Mouse (Mus musculus) megakaryocyte, adult 5-6 weeks (primary cell): ENCODE results near the gene Vipr1. TPM values are rescaled to one million over a fixed set of nuclear protein-coding genes. Genes with fewer than 3 reads are reported as not detected.
A peak's percentile ranks its signal among the peaks of the same experiment; 100 is the strongest.
"Not testable (repeated sequence)": the region's sequence is repeated elsewhere in the genome, so short reads cannot be mapped to it uniquely, and the experiment has no call there.

ENCODE experiments used
- ATAC-seq: 2 replicates; pipeline ENCODE4 v1.8.0; 2016; ENCODE audit warnings: mild to moderate bottlenecking, inconsistent platforms; ENCODE audit not compliant: poor library complexity, severe bottlenecking
- total RNA-seq, 2 experiments: library from RNA; stranded (forward) in 1 of 2; stranded (reverse) in 1 of 2; fragments of 153-499, 151-499 nt in 1 of 2; fragments of 221-1000, 200-1000 nt in 1 of 2; gene quantifications; 2 replicates each; pipeline versions ENCODE4 v1.2.3 to v1.2.4; 2015 to 2017

Vipr1 gene
- 0.18 and 1.3 TPM in 2 replicates for total RNA-seq (2015)
- 0.28 and 0.55 TPM in 2 replicates for total RNA-seq (2017)

DNA sequence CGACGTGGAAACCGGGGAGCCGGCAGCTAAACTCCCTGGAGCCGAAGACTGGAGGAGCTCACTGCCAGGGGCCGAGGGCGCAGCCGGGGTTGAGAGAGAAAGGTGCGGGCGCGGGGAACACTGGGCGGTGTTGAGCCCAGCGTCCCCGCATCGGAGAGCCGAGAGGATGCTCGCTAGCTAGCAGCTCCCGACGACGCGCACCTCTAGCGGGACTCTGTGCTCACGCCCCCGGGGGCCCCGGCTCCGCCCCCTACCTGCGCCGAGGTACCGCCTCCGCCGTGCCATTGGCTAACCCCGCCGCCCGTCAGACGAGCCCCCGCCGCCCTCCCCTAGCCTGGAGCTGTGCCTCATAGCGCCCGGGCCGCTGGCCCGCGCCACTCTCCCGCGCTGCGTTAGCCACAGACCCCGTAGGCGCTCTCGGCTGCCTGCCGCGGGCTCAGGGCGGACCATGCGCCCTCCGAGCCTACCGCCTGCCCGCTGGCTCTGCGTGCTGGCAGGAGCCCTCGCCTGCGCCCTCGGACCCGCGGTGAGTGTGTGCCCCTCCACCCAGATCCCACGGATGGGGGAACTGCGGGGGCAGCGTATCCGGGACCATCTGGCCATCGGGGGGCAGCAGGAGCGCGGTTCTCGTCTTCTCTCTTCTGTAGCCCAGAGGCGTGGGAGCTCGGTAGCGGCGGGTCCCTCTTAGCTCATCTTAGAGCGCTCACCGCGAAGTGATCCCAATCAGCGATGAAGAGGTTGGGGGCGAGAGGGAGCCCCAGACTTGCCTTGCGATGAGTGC lies at the start of gene Vipr1:
Gene Vipr1 (plus strand): TSS at position 316 of the 781 bp plus-strand sequence.
- peak; percentile 60 for ATAC-seq

GRCm38 (mm10) chr9:121592948-121593550 lies 49.5 kb upstream of the Vipr1 start:
- no peak for ATAC-seq

DNA sequence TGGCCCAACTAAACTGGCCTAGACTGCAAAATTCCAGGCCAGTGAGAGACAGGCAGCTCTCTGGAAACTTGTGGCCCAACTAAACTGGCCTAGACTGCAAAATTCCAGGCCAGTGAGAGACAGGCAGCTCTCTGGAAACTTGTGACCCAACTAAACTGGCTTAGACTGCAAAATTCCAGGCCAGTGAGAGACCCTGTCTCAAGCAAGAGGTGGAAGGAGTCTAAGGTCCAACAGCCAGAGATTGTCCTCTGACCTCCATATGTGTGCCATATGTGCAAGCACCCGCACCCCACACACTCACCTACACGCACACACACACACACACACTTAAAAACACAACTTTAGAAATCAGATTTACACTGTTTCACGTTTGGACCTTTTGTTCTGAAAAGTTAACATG lies 48.7 kb upstream of the Vipr1 start:
- ATAC-seq, result not testable (repeated sequence)

- ATAC-seq, result no peak
These were observed 47.7 kb upstream of the Vipr1 start for GRCm38 (mm10) chr9:121594771-121595170.

GRCm38 (mm10) chr9:121598106-121598505 lies 44.4 kb upstream of the Vipr1 start:
- no peak for ATAC-seq

- ATAC-seq, result no peak
These were observed 43.0 kb upstream of the Vipr1 start for GRCm38 (mm10) chr9:121599551-121599950.

GRCm38 (mm10) chr9:121600201-121600860 lies 42.2 kb upstream of the Vipr1 start:
- no peak for ATAC-seq

GRCm38 (mm10) chr9:121600861-121601427 lies 41.6 kb upstream of the Vipr1 start:
- no peak for ATAC-seq

DNA sequence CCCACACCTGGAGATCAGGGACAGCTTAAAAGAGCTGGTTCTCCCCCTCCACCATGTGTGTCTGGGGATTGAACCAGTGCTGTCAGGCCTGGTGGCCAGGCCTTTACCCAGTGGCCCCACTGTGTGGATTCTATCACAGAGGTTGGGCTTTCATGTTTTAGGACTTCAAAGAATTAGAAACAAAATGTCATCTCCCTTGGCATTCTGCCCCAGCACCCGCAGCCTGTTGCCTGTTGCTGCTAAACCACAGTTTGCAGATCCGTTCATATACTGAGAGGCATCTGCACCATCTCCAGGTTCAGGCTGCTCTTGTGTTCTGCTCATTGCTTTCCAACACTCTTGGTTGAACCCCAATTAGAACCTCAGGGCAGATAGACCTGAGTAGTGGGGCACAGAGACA lies 40.1 kb upstream of the Vipr1 start:
- ATAC-seq, result no peak

DNA sequence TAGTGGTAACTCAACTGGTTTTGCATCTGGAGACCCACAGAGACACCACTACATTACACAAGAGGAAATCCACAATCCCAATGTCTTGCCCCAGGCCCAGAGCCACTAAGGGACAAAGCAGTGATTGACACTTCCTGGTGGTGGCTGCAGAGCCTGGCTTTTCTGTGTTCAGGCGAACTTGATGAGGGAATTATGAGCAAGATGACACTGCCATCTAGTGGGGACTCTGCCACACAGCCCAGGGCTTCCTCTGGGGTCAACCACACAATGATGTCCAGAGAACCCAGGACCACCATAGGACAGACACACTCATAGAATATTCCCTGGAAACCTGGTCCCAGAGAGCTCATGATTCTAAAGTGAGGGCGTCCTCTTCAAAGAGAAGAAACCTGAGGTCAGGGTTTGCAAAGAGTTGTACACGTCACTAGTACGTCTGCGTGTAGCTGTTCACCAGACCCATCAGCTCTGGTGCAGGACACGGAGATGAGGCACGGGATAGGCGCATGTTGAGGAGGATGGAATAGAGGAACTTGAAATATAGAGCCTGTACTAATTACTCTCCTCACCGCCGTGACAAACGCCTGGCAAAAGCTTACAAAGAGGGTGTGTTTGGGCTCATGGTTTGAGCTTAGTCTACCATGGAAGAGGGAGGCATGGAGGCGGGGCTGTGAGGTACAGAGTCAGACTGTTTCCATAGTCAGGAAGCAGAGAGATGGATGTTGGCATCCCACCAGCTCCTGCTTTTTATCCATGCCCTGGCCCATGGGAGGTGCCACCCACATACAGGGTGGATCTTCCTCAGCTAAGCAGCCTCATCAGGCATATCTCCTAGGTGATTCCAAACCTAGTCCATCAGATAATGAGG lies 36.9 kb upstream of the Vipr1 start:
- ATAC-seq, result peak; percentile 72

DNA sequence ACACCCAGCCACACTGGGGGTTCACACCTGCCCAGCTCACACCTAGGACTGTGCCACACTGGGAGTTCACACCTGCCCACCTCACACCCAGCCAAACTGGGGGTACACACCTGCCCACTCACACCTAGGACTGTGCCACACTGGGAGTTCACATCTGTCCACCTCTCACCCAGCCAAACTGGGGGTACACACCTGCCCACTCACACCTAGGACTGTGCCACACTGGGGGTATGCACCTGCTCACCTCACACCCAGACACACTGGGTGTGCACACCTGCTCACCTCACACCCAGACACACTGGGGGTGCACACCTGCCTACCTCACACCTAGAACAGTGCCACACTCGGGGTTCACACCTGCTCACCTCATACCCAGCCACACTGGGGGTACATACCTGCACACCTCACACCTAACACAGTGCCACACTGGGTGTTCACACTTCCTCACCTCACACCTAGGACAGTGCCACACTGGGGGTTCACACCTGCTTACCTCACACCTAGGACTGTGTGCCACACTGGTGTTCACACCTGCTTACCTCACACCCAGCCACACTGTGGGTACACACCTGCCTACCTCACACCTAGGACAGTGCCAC lies 35.9 kb upstream of the Vipr1 start:
- no peak for ATAC-seq

GRCm38 (mm10) chr9:121609381-121609780 lies 33.1 kb upstream of the Vipr1 start:
- ATAC-seq, result peak; percentile 37; the same call in 1 of the 2 replicates

DNA sequence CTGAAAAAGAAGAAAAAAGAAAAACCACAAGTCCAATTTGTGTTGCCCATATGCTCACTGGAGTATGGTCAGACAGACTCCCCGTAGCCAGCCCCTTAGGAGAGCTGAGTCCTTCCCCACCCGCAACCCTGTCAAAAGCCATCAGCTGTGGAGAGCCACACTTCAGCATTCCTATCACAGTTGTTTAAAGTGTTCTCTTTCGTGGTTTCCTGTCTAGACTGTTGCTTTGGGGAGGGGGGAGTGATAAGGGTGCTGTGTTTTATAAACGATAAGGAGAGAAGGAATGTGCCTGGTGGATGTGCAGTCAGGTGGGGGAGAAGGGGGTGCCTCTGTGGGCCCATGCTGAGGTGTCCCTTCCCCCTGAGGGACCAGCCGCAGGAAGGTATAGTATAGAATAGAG lies 29.3 kb upstream of the Vipr1 start:
- ATAC-seq, result no peak

GRCm38 (mm10) chr9:121614241-121614757 lies 28.2 kb upstream of the Vipr1 start:
- ATAC-seq, result no peak

DNA sequence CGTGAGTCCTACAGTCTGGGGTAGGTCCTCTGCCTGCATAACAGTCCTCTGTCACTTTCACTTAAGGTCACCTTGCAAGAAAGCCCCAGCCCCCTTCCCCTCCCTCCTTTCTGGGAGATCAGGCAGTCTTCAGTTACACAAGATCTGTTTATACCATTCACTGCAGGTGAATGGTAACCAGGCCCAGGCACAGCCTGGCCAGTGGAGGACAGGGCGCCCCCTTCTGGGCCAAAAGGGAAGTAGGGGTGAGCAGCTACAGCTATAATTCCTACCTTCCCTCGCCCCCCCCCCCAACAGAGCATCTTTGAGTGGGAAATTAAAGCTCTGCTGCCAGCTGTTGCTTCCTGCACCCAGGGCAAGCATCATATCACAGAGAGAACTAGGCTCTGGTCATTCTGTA lies 26.0 kb upstream of the Vipr1 start:
- peak; percentile 54; the same call in 1 of the 2 replicates for ATAC-seq

GRCm38 (mm10) chr9:121619441-121619840 lies 23.1 kb upstream of the Vipr1 start:
- no peak for ATAC-seq

DNA sequence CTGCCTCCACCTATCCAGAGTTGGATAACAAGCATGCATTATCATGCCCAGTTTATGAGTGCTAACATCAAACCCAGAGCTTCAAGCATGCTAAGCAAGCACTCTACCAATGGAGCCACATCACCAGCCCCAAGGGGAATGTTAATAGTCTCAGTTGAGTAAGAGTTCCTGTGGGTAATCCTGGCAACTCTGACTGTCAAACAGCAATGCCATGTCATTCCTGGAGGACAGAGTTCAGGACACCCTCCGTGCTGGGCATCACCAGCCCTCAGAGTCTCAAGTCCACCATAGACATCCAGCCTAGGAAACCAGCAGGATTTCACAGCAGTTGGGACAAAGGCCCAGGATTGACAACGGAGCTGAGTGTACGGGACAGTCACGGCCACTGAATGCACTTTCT lies 19.3 kb upstream of the Vipr1 start:
- no peak for ATAC-seq

GRCm38 (mm10) chr9:121624920-121625319 lies 17.6 kb upstream of the Vipr1 start:
- ATAC-seq, result no peak

GRCm38 (mm10) chr9:121630627-121631026 lies 11.9 kb upstream of the Vipr1 start:
- ATAC-seq, result no peak

DNA sequence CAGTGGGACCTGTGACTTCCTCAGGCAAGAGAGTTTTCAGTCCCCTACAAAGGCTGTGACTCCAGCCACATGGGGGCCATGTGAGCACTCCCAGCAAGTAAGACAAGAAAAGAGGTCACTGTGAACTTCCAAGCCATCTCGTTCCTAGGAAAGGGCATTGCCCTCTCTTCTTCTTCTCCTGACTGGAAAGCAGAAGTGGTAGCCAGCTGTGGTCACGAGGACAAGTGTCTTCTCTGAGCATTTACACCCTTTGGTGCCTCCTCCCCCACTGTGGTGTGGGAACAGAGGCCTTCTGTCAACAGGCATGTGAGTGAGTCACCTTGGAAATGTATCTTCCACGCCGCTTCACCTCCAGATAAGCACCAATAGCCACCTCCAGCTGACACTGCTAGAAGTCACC lies 10.6 kb upstream of the Vipr1 start:
- ATAC-seq, result peak; percentile 72
